Mouse (Mus musculus) megakaryocyte, embryonic 14.5 days (primary cell): ENCODE results near the gene Ggcx.

Source experiments
- FLI1 ChIP-seq: IDR thresholded peaks from 2 replicates; pipeline ENCODE4 v1.6.1; 2012; ENCODE audit warnings: low read length, inconsistent platforms, mixed read lengths
- GATA1 ChIP-seq: IDR thresholded peaks from 3 replicates; pipeline ENCODE4 v1.6.1; 2012; ENCODE audit warnings: mixed read lengths, low read length, inconsistent platforms, borderline replicate concordance

DNA sequence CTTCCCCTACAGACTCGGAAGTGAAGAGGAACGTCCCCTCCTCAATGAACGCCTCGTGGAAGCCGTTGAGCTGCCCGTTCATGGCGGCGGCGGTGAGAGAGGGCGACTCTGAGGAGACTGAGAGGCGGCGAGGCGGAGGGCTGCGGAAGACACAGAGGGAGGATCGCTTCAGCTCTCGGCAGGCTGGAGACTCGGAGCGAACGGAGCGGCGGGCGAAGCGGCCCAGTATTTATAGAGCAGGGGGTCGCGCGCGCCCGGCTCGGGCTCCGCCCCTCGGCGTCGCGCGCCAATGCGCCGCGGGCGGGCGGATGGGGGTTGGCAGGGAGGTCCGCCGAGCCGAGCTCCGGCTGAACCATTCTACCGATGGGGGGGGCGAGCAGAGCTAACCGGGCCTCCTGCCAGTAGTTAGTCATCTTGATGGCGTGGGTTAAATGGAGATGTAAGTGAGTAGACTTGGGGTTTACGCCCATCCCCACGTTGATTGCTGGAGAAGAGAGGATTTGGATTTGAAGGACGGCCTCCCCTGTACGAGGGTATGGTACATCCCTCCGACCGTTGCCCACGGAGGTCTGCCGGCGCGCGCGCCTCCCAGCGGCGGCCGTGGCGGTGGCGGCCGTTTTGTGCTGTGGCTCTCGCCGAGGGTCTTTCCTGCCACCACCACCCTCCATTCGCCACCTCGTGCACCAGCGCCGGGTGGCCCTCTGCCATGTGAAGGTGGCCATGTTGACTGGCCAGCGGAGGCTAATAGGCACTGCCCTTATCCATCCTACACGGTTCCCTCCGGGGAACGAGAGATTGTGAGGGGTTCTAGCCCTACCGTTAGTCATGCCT, 25.5 kb downstream of the Ggcx start, which contains the start of gene Mat2a:
- TF ChIP-seq GATA1 (no peak), FLI1 (no peak)
